Mouse (Mus musculus) heart, embryonic 11.5 days (tissue): ENCODE measurements around the gene A630095N17Rik. TPM values are rescaled to one million over a fixed set of nuclear protein-coding genes. Genes with fewer than 3 reads are reported as not detected.

ENCODE experiments used
- ATAC-seq: fragments of 200-750 bp; cut with Nextera tagmentation; replicated peaks from 2 replicates; pipeline ENCODE4 v1.8.0; 2017; ENCODE audit warnings: moderate library complexity; ENCODE audit not compliant: insufficient number of reproducible peaks, low FRiP score, low TSS enrichment
- H3K27ac ChIP-seq: fragments of 300-500 bp; sonication (generic); 2 replicates; pipeline ENCODE4 v1.5.1; 2014; ENCODE audit warnings: mild to moderate bottlenecking, low read depth, low read length
- H3K27me3 ChIP-seq: fragments of 300-500 bp; sonication (generic); 2 replicates; pipeline ENCODE4 v1.6.1; 2014; ENCODE audit warnings: mild to moderate bottlenecking, low read length, mixed read lengths; ENCODE audit not compliant: control insufficient read depth, insufficient read depth
- H3K36me3 ChIP-seq: fragments of 300-500 bp; sonication (generic); 2 replicates; pipeline ENCODE4 v1.6.1; 2014; ENCODE audit warnings: mild to moderate bottlenecking, low read length, moderate library complexity, mixed read lengths; ENCODE audit not compliant: control insufficient read depth, insufficient read depth
- H3K4me1 ChIP-seq: fragments of 300-500 bp; sonication (generic); 2 replicates; pipeline ENCODE4 v1.6.1; 2014; ENCODE audit warnings: low read length; ENCODE audit not compliant: control insufficient read depth, insufficient read depth
- H3K4me2 ChIP-seq: fragments of 300-500 bp; sonication (generic); 2 replicates; pipeline ENCODE4 v1.6.1; 2014; ENCODE audit warnings: mild to moderate bottlenecking, moderate library complexity
- H3K4me3 ChIP-seq: fragments of 300-500 bp; sonication (generic); 2 replicates; pipeline ENCODE4 v1.5.1; 2014; ENCODE audit warnings: low read depth, low read length
- H3K9ac ChIP-seq: fragments of 300-500 bp; sonication (generic); 2 replicates; pipeline ENCODE4 v1.6.1; 2014; ENCODE audit warnings: mild to moderate bottlenecking, low read depth, low read length, moderate library complexity
- H3K9me3 ChIP-seq: fragments of 300-500 bp; sonication (generic); replicated peaks from 2 replicates; pipeline ENCODE4 v1.6.1; 2016; ENCODE audit warnings: low read length; ENCODE audit not compliant: control insufficient read depth
- WGBS: fragments of 180-500 bp; shearing (Covaris S2); extraction: QIAGEN DNeasy Blood & Tissue Kit; methylation state at CpG from one replicate; pipeline ENCODE4 v1.1.7; 2014; ENCODE audit not compliant: insufficient replicate concordance; 5-methylcytosine and 5-hydroxymethylcytosine counted together
- polyA plus RNA-seq: library from polyadenylated mRNA; unstranded; fragments of >200 nt; fragmentation: Nextera tagmentation; extraction: Ambion mirVana; gene quantifications from 2 replicates; pipeline ENCODE4 v1.2.1, GENCODE M21; 2014

The A630095N17Rik gene
- polyA plus RNA-seq, 1 experiment from 2014 or later: not detected

DNA sequence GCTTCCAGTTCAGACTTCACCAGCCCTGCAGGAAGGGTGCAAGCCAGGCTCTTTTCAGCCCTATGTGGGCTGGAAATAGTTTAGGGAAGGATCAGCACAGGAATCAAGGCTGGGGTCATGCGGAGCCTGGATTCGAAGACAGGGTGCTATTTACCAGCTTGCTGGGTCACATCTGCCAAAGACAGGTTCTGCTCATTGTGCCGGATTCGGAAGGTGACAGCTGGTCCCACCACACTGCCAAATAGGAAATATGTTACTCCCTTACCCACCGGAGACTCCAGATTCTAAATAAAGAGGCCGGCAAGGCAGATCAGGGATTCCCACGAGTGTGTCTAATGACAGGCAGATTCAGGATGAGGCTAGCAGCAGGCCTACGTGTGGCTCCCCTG, 22.7 kb upstream of the A630095N17Rik start:
- Histone ChIP-seq H3K9ac (no peak overlapping the region), H3K36me3 (no peaks in the 10 kb centered on the region), H3K4me2 (no peak overlapping the region), H3K27me3 (peaks cover 4% of the 10 kb centered on the region; the same call in 1 of the 2 replicates), H3K27ac (no peak overlapping the region), H3K4me1 (no peaks in the 10 kb centered on the region), H3K9me3 (no peaks in the 10 kb centered on the region), H3K4me3 (no peak overlapping the region)
- ATAC-seq: no peak
- 65% methylated on average over 8 of the region's 8 CpGs for WGBS

DNA sequence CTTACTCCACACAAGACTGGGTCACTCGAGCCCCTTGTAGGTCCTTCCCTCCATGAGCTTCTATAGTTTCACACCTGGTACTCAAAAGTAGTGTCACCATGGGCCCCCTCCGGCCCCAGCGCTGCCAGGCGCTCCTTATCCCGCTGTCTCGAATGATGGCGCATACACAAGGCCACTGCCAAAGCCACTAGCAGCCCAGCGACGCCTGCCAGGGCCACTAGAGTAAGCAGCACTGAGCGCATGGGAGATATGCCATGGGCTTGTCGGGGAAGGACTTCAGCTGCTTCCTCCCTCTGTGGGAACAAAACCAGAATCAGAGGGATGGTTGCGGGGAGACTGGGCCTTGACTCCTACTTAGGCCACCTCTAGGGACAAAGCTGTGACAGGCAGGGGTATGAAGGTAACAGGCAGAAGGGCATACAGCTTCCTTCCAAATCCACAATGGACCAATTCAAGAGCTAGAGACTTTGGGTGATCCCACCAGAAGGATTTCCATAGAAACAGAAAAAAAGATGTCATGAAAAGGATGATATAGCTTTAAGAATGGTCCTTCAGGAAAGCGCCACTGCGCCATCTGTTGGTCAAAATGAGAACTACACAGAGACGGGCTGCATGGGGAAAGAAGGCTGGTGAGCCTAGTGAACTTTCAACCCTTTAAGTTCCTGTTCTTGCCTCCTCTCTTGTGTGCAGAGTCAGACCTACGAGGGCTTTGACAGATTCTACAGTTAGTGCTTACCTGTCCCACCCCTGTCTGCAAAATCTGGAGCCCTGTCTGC, 22.1 kb upstream of the A630095N17Rik start:
- H3K4me2 ChIP-seq: no peak overlapping the region
- H3K36me3 ChIP-seq: no peaks in the 10 kb centered on the region
- no peak overlapping the region for H3K9ac ChIP-seq
- no peak for ATAC-seq
- no peaks in the 10 kb centered on the region for H3K4me1 ChIP-seq
- no peak overlapping the region for H3K27ac ChIP-seq
- peaks cover 4% of the 10 kb centered on the region; the same call in 1 of the 2 replicates for H3K27me3 ChIP-seq
- H3K4me3 ChIP-seq: no peak overlapping the region
- H3K9me3 ChIP-seq: no peaks in the 10 kb centered on the region
- WGBS: 61% methylated on average over 16 of the region's 16 CpGs

DNA sequence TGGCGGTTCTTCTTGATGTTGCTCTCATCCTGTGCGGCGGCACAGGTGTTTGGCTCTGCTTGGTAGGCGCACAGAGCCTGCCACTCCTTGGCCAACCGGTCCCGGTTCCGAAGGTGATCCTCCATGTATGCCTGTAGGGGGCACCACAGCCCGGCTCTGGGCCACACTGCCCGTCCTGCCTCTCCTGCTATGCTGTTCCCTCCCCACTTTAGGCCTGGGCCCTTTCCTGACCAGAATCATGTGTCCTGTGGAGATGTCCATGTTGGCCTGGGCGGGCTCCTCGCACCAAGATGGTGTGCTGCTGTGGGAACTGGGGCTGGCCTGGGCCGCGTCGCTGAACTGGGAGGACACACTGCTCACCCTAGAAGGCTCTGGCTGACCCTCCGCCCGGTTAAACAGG, 21.1 kb upstream of the A630095N17Rik start:
- Histone ChIP-seq H3K9me3 (no peaks in the 10 kb centered on the region), H3K27me3 (peaks cover 4% of the 10 kb centered on the region; the same call in 1 of the 2 replicates), H3K4me2 (no peak overlapping the region), H3K36me3 (no peaks in the 10 kb centered on the region), H3K9ac (no peak overlapping the region), H3K4me3 (no peak overlapping the region), H3K4me1 (peaks cover 5% of the 10 kb centered on the region), H3K27ac (no peak overlapping the region)
- 68% methylated on average over 16 of the region's 16 CpGs for WGBS
- no peak for ATAC-seq

DNA sequence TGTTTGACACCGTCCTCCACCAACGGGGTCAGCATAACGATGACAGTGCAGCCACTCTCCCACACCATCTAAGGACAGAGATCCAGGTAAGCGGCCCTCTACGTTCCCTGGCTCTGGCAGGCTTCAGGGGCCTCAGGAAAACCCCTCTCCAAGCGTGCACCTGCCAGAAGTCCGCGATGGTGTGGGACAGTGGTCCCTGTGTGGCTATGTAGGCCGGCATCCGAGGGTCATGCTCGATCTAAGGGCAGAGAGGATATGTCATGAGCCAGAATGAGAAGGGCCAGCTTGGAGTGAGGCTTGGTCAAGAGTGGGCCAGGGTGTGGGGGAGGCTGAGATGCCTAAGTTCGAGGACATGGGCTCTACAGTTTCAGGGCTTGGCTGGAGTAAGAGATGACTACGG, 20.4 kb upstream of the A630095N17Rik start:
- WGBS: 63% methylated on average over 13 of the region's 13 CpGs
- Histone ChIP-seq H3K9ac (no peak overlapping the region), H3K27ac (no peak overlapping the region), H3K27me3 (peaks cover 3% of the 10 kb centered on the region; the same call in 1 of the 2 replicates), H3K36me3 (no peaks in the 10 kb centered on the region), H3K9me3 (no peaks in the 10 kb centered on the region), H3K4me3 (no peak overlapping the region), H3K4me1 (peaks cover 12% of the 10 kb centered on the region), H3K4me2 (no peak overlapping the region)
- no peak for ATAC-seq

DNA sequence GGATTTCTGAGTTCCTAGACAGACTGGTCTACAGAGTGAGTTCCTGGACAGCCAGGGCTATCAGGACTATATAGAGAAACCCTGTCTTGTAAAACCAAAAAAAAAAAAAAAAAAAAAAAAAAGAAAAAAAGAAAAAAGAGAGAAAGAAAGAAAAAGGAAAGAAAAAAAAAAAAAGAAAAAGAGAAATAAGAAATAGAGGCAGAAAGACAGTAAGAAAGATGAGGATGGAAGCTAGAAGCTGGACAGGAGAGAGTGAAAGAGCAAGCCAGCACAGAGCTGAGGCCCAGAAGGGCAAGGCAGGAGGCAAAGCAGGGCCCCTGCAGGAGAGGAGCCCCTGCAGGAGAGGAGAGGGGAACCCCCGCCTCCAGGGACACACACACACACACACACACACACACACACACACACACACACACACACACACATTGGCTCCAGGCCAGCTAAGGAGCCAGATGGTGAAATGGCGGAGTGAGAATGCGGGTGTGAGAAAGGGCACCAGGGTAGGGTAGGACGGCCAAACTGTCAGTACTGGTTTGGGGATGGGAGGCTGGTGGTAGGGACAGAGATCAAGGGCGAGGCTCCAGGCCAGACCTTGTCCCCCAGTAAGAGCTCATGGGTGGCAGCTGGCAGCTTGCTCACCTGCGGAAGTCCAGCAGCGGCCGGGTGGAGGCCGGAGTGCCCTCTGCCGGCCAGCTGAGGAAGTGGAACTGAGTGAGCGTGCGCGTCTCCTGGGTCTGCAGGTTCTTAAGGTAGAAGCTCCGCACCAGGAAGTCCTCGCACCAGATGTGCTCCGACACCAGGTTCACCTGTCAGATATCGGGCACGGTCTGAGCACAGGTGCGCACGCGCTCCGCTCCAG, 19.4 kb upstream of the A630095N17Rik start:
- peaks cover 14% of the 10 kb centered on the region for H3K4me1 ChIP-seq
- H3K27ac ChIP-seq: no peak overlapping the region
- ATAC-seq: 0 out of 2 replicates have a peak, but pooled peaks have one; percentile 22
- H3K4me3 ChIP-seq: no peak overlapping the region
- no peaks in the 10 kb centered on the region for H3K36me3 ChIP-seq
- 6% methylated on average over 22 of the region's 22 CpGs for WGBS
- no peaks in the 10 kb centered on the region for H3K9me3 ChIP-seq
- peak overlapping the region; percentile 42 for H3K4me2 ChIP-seq
- H3K27me3 ChIP-seq: no peaks in the 10 kb centered on the region
- no peak overlapping the region for H3K9ac ChIP-seq

DNA sequence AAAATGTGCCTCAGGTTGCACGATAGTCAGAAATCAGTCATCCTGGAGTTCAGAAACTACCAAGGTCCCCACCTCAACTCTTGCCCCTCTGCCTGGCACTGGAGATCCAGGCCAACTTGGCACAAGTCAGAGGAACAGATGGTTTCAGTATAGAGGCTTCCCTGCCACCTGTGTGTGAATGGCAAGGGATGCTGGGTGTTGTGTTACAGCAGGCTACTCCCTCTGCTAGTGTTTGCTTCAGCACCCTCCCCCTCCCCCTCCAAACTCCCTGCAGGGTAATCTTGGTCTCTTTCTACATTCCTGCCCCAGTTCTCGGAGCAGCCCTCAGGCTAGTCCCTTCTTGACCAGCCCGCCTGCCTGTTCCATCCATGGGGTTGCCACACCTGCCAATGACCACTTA, 18.6 kb upstream of the A630095N17Rik start:
- H3K27ac ChIP-seq: no peak overlapping the region
- no peak for ATAC-seq
- H3K4me1 ChIP-seq: peaks cover 14% of the 10 kb centered on the region
- H3K4me3 ChIP-seq: no peak overlapping the region
- no peaks in the 10 kb centered on the region for H3K36me3 ChIP-seq
- H3K4me2 ChIP-seq: no peak overlapping the region
- H3K9ac ChIP-seq: no peak overlapping the region
- WGBS: 64% methylated on average over 3 of the region's 3 CpGs
- no peaks in the 10 kb centered on the region for H3K27me3 ChIP-seq
- no peaks in the 10 kb centered on the region for H3K9me3 ChIP-seq

DNA sequence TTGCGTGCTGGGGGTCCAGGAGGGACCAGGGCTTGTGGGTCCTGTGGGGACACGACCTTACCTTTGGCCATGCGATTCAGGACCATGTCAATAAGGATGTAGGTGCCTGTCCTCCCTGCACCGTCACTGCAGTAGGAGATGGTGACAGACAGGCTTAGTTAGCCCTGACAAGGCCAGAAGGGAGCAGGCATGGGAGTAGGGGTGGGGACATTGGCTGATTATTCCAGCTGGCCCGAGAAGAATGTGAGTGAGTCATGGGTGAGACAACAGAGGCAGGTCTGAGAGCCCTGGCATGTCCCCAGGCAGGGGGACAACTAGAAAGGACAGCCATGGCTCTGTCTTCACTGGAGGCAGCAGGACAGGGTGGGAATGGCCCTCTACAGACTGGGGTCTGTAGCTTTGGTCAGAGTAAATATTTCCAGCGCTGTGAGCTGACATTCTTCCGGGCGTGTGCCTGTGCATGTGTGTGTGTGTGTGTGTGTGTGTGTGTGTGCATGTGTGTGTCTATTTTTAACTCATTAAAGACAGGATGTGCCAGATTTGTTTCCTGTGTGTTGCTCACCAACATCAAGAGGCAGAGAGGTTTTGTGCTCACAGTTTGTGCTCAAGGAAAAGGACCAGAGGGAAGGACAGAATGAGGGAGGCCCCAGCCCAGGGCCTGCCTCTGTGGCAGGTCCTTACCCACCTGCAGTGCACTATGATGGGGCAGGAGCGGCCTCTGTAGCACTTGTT, 16.3 kb upstream of the A630095N17Rik start:
- no peaks in the 10 kb centered on the region for H3K9me3 ChIP-seq
- H3K4me1 ChIP-seq: peaks cover 14% of the 10 kb centered on the region
- no peaks in the 10 kb centered on the region; the same call in 1 of the 2 replicates for H3K36me3 ChIP-seq
- peak overlapping the region; percentile 94 for H3K27ac ChIP-seq
- no peaks in the 10 kb centered on the region for H3K27me3 ChIP-seq
- peak; percentile 47 for ATAC-seq
- peak overlapping the region; percentile 32 for H3K4me2 ChIP-seq
- H3K4me3 ChIP-seq: no peak overlapping the region
- peak overlapping the region; percentile 50; the same call in 1 of the 2 replicates for H3K9ac ChIP-seq
- WGBS: 39% methylated on average over 9 of the region's 9 CpGs
